Mouse (Mus musculus) hindbrain, embryonic 11.5 days (tissue): ENCODE results near the gene Atpaf2. TPM values are rescaled to one million over a fixed set of nuclear protein-coding genes. Genes with fewer than 3 reads are reported as not detected.

ENCODE experiments used
- ATAC-seq: fragments of 200-750 bp; cut with Nextera tagmentation; 2 replicates; pipeline ENCODE4 v1.8.0; 2017; ENCODE audit warnings: mild to moderate bottlenecking, moderate TSS enrichment, moderate library complexity; ENCODE audit not compliant: low FRiP score
- DNase-seq: peaks from one replicate; pipeline ENCODE4 v3.0.0-alpha.2; 2015; ENCODE audit warnings: low spot score
- H3K27ac ChIP-seq: fragments of 300-500 bp; sonication (generic); 2 replicates; pipeline ENCODE4 v1.5.1; 2014; ENCODE audit warnings: mild to moderate bottlenecking, low read depth, low read length
- H3K27me3 ChIP-seq: fragments of 300-500 bp; sonication (generic); 2 replicates; pipeline ENCODE4 v1.6.1; 2014; ENCODE audit warnings: mild to moderate bottlenecking, low read length, moderate library complexity, mixed read lengths; ENCODE audit not compliant: control insufficient read depth, insufficient read depth
- H3K36me3 ChIP-seq: fragments of 300-500 bp; sonication (generic); 2 replicates; pipeline ENCODE4 v1.6.1; 2014; ENCODE audit warnings: mild to moderate bottlenecking, low read length, moderate library complexity, mixed read lengths; ENCODE audit not compliant: control insufficient read depth, insufficient read depth
- H3K4me1 ChIP-seq: fragments of 300-500 bp; sonication (generic); replicated peaks from 2 replicates; pipeline ENCODE4 v1.6.1; 2014; ENCODE audit warnings: low read length, mixed read lengths; ENCODE audit not compliant: control insufficient read depth, insufficient read depth
- H3K4me2 ChIP-seq: fragments of 300-500 bp; sonication (generic); replicated peaks from 2 replicates; pipeline ENCODE4 v1.6.1; 2014; ENCODE audit warnings: mild to moderate bottlenecking, low read depth, low read length
- H3K4me3 ChIP-seq: fragments of 300-500 bp; sonication (generic); 2 replicates; pipeline ENCODE4 v1.5.1; 2014; ENCODE audit warnings: low read depth, low read length
- H3K9ac ChIP-seq: fragments of 300-500 bp; sonication (generic); 2 replicates; pipeline ENCODE4 v1.6.1; 2014; ENCODE audit warnings: low read depth, low read length
- H3K9me3 ChIP-seq: fragments of 300-500 bp; sonication (generic); 2 replicates; pipeline ENCODE4 v1.6.1; 2016; ENCODE audit warnings: low read length; ENCODE audit not compliant: control insufficient read depth
- WGBS: fragments of 180-500 bp; shearing (Covaris S2); extraction: QIAGEN DNeasy Blood & Tissue Kit; methylation state at CpG from one replicate; pipeline ENCODE4 v1.1.7; 2014; 5-methylcytosine and 5-hydroxymethylcytosine counted together
- polyA plus RNA-seq: library from polyadenylated mRNA; unstranded; fragments of >200 nt; fragmentation: Nextera tagmentation; extraction: Ambion mirVana; gene quantifications from 2 replicates; pipeline ENCODE4 v1.2.1, GENCODE M21; 2014

The Atpaf2 gene
- polyA plus RNA-seq, 1 experiment from 2014 or later: 38.0 TPM

DNA sequence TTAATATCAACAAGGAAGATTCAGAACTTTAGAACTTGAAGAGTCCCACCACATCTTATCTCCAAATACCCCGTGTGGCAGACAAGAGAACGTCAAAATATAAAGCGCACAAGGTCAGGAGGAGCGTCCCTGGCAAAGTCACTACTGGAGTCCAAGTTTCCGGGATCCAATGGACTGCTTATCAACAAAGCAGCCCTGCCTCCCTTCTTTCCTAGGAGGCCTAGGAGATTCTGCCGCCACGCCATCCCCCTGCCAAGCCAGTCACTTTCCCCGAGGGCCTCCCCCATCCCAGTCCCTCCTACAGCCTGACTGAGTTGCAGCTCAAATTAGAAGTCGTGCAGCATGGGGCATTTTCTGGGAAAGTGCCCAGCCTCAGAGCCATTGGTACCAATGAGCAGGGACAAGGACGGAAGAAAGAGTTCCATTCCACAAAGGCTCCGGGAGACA, 66.3 kb downstream of the Atpaf2 start:
- ATAC-seq: no peak
- Histone ChIP-seq H3K9ac (peak overlapping the region; percentile 66), H3K4me2 (peak overlapping the region; percentile 93), H3K9me3 (no peaks in the 10 kb centered on the region), H3K36me3 (no peaks in the 10 kb centered on the region), H3K27me3 (no peaks in the 10 kb centered on the region), H3K27ac (no peak overlapping the region), H3K4me3 (peak overlapping the region; percentile 55), H3K4me1 (peaks cover 6% of the 10 kb centered on the region; the same call in 1 of the 2 replicates)
- no peak for DNase-seq
- 27% methylated on average over 11 of the region's 11 CpGs for WGBS

DNA sequence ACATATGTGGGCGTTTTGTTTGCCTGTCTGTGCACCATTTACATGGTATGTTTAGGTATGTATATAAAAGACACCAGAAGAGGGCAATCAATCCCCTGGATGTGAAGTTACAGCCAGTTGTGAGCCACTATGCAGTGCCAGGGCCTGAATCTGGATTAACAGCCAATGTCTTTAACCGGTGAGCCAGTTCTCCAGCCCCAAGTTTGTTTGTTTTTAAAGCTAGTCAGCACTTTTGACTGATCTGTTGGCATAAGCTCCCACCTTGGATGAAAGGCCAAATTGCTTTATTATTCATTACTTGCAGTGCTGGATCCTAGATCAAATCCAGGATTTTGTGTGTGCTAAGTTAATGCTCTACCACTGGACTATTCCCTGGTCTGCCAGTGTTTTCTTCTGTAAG, 66.9 kb downstream of the Atpaf2 start:
- ATAC-seq (no peak), DNase-seq (no peak)
- Histone ChIP-seq H3K4me1 (peaks cover 6% of the 10 kb centered on the region; the same call in 1 of the 2 replicates), H3K9ac (no peak overlapping the region), H3K4me2 (no peak overlapping the region), H3K27me3 (no peaks in the 10 kb centered on the region), H3K4me3 (no peak overlapping the region), H3K36me3 (no peaks in the 10 kb centered on the region), H3K9me3 (no peaks in the 10 kb centered on the region), H3K27ac (no peak overlapping the region)
- 68% methylated on average over 2 of the region's 2 CpGs for WGBS

Other genes starting within 250 kb of the Atpaf2 start
- gene Srebf1, start 195.9 kb downstream of the Atpaf2 start, polyA plus RNA-seq: 40.4 and 44.7 TPM in 2 replicates
- 13.9 and 15.8 TPM in 2 replicates for gene Tom1l2, start 65.6 kb downstream of the Atpaf2 start, polyA plus RNA-seq
- gene Drc3, start 65.1 kb downstream of the Atpaf2 start, polyA plus RNA-seq: 6.6 and 7.0 TPM in 2 replicates
- 26.0 and 28.7 TPM in 2 replicates for gene Gid4, start 1.3 kb downstream of the Atpaf2 start, polyA plus RNA-seq
- gene Drg2, start 36.1 kb upstream of the Atpaf2 start, polyA plus RNA-seq: 113 and 118 TPM in 2 replicates
- 0.07 and 0.15 TPM in 2 replicates for gene Myo15, start 50.9 kb upstream of the Atpaf2 start, polyA plus RNA-seq
- gene Alkbh5, start 117.9 kb upstream of the Atpaf2 start, polyA plus RNA-seq: 31.1 and 33.2 TPM in 2 replicates